Mouse (Mus musculus) cerebellum, postnatal 25 days (tissue): ENCODE results near the gene Gramd1b.

Source experiments
- DNase-seq, 2 experiments: peaks; one replicate each; pipeline ENCODE4 v3.0.0; 2021; ENCODE audit warnings: mixed read lengths in 2 of 2

Gramd1b gene

GRCm38 (mm10) chr9:40332326-40332725, 198.9 kb downstream of the Gramd1b start:
- DNase-seq: peak; percentile 96 to 98

GRCm38 (mm10) chr9:40331411-40332286, 199.5 kb downstream of the Gramd1b start:
- DNase-seq: peak in 1 of 2 experiments; percentile 67

- DNase-seq: peak; percentile 94 to 97
These were observed 200.4 kb downstream of the Gramd1b start for GRCm38 (mm10) chr9:40330609-40331382.

GRCm38 (mm10) chr9:40326260-40326915, 204.8 kb downstream of the Gramd1b start:
- DNase-seq: no peak

- no peak for DNase-seq
These were observed 206.4 kb downstream of the Gramd1b start for GRCm38 (mm10) chr9:40324826-40325225.

GRCm38 (mm10) chr9:40324232-40324792, 206.9 kb downstream of the Gramd1b start:
- no peak for DNase-seq

GRCm38 (mm10) chr9:40323773-40324172, 207.4 kb downstream of the Gramd1b start:
- no peak for DNase-seq

- DNase-seq: no peak
These were observed 208.0 kb downstream of the Gramd1b start for GRCm38 (mm10) chr9:40323171-40323570.

GRCm38 (mm10) chr9:40322372-40322771, 208.8 kb downstream of the Gramd1b start:
- DNase-seq: no peak

- no peak for DNase-seq
These were observed 209.5 kb downstream of the Gramd1b start for GRCm38 (mm10) chr9:40321668-40322003.

GRCm38 (mm10) chr9:40320879-40321667, 210.1 kb downstream of the Gramd1b start:
- peak; percentile 48 to 67 for DNase-seq

- DNase-seq: peak; percentile 48 to 49
These were observed 210.8 kb downstream of the Gramd1b start for GRCm38 (mm10) chr9:40320405-40320804.

- DNase-seq: peak; percentile 77 to 84
These were observed 212.4 kb downstream of the Gramd1b start for GRCm38 (mm10) chr9:40318771-40319170.

- peak in 1 of 2 experiments; percentile 41 for DNase-seq
These were observed 213.4 kb downstream of the Gramd1b start for GRCm38 (mm10) chr9:40317735-40318134.

- peak in 1 of 2 experiments; percentile 49 for DNase-seq
These were observed 214.1 kb downstream of the Gramd1b start for GRCm38 (mm10) chr9:40316865-40317660.

- DNase-seq: no peak
These were observed 219.4 kb downstream of the Gramd1b start for GRCm38 (mm10) chr9:40311813-40312212.

- no peak for DNase-seq
These were observed 221.3 kb downstream of the Gramd1b start for GRCm38 (mm10) chr9:40309876-40310275.

- no peak for DNase-seq
These were observed 223.9 kb downstream of the Gramd1b start for GRCm38 (mm10) chr9:40307311-40307710.

- no peak for DNase-seq
These were observed 226.9 kb downstream of the Gramd1b start for GRCm38 (mm10) chr9:40304243-40304642.

GRCm38 (mm10) chr9:40302375-40302774, 228.8 kb downstream of the Gramd1b start:
- no peak for DNase-seq

GRCm38 (mm10) chr9:40301475-40301874, 229.7 kb downstream of the Gramd1b start:
- no peak for DNase-seq
